Mouse (Mus musculus) stomach, postnatal 0 days (tissue): ENCODE measurements around the gene Mpped1.

Source experiments
- CTCF ChIP-seq: IDR thresholded peaks from 2 replicates; pipeline ENCODE4 v1.5.1; 2016; ENCODE audit warnings: antibody characterized with exemption, low read depth, mild to moderate bottlenecking, moderate library complexity
- EP300 ChIP-seq: optimal IDR thresholded peaks from 2 replicates; pipeline ENCODE3; 2016; ENCODE audit warnings: antibody characterized with exemption

GRCm38 (mm10) chr15:83801011-83801410 is 21.7 kb downstream of the Mpped1 start:
- TF ChIP-seq CTCF: no peak
- no peak for TF ChIP-seq EP300
